Mouse (Mus musculus): ENCODE measurements around the gene Olfr1288. TPM values are rescaled to one million over a fixed set of nuclear protein-coding genes. Genes with fewer than 3 reads are reported as not detected.
A peak's percentile ranks its signal among the peaks of the same experiment; 100 is the strongest.

Olfr1288 gene
- not detected in 2 replicates for polyA plus RNA-seq (2014; fragmentation: Nextera tagmentation; extraction: Ambion mirVana)

- Histone ChIP-seq H3K4me3 (ENCODE audit: low read depth, low read length) (no peak within 1 kb of the TSS), H3K27ac (ENCODE audit: low read length) (no peak within 1 kb of the TSS), H3K27me3 (ENCODE audit: control insufficient read depth, insufficient read depth, low read length) (no peaks in the 10 kb centered on the region), H3K4me2 (replicated peaks; ENCODE audit: low read depth, low read length) (no peak within 1 kb of the TSS), H3K4me1 (ENCODE audit: control insufficient read depth, insufficient read depth, low read length) (no peaks in the 10 kb centered on the region), H3K9me3 (ENCODE audit: control insufficient read depth, low read depth, low read length) (no peaks in the 10 kb centered on the region), H3K9ac (replicated peaks; ENCODE audit: low read depth, low read length) (no peak within 1 kb of the TSS), H3K36me3 (ENCODE audit: control insufficient read depth, insufficient read depth, low read length) (no peaks in the 10 kb centered on the region)
- WGBS, result 93% methylated on average over 1 of the region's 1 CpGs
- ATAC-seq (ENCODE audit: insufficient number of reproducible peaks, insufficient read depth, low FRiP score, low read depth), result no peak
These were observed at the start of gene Olfr1288 for GRCm38 (mm10) chr2:111473801-111474200. Olfr1288 (plus strand) TSS chr2:111474101.

- Histone ChIP-seq H3K27me3 (ENCODE audit: control insufficient read depth, insufficient read depth, low read length) (no peaks in the 10 kb centered on the region), H3K36me3 (ENCODE audit: control insufficient read depth, insufficient read depth, low read length) (no peaks in the 10 kb centered on the region), H3K4me3 (ENCODE audit: low read depth, low read length) (no peak within 1 kb of the TSS), H3K4me1 (ENCODE audit: control insufficient read depth, insufficient read depth, low read length) (no peaks in the 10 kb centered on the region), H3K27ac (ENCODE audit: low read length) (no peak within 1 kb of the TSS), H3K9me3 (ENCODE audit: control insufficient read depth, low read depth, low read length) (no peaks in the 10 kb centered on the region), H3K9ac (replicated peaks; ENCODE audit: low read depth, low read length) (no peak within 1 kb of the TSS), H3K4me2 (replicated peaks; ENCODE audit: low read depth, low read length) (no peak within 1 kb of the TSS)
- no peak for ATAC-seq (ENCODE audit: insufficient number of reproducible peaks, insufficient read depth, low FRiP score, low read depth)
- WGBS, result 69% methylated on average over 1 of the region's 1 CpGs
These were observed 25.1 kb upstream of the Olfr1288 start, which contains the start of gene Olfr1287 for GRCm38 (mm10) chr2:111448842-111449241. Olfr1287 (plus strand) TSS chr2:111449142.

DNA sequence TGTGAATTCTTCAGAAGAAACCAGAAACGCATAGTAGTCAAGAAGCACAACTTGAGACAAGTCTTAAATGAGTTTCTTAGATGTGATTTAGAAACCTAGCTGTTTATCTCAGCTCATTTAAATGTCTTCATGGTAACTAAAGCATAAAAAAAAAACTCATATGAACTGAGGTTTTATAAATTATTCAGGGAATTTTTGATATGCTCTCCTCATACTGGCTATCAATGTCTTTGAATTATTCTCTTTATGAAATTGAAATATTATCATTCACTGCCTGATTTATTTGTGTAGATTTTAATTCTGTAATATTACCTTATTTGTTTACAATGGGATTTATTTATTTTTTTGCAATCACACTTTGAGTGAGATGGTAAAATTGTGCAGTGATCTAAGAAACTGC, 6.6 kb downstream of the Olfr1288 start, which contains the start of gene Olfr1289:
TSS of gene Olfr1289 (plus strand) at position 301 of the 400 bp plus-strand sequence.
- H3K27me3 ChIP-seq (ENCODE audit: control insufficient read depth, insufficient read depth, low read length), result no peaks in the 10 kb centered on the region

DNA sequence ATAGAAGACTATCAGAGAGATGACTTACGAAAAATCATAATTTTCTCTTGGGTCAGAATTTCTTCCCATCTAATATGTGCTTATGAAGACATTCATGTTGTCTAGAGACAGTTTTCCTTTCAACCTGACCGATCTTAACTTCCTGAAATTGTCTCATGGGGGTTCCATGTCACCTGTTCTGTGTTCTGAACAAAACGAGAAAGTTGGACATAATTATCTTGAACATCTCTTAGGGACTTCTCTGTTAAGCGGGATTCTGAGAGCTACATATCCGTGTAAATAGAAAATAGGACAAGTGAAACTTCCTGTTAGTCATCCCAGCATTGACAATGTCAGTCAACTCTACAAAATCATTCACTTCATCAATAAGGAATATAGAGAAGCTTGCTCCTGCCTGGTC, 19.8 kb downstream of the Olfr1288 start, which contains the start of gene Olfr1290:
TSS of gene Olfr1290 (minus strand) at position 101 of the 400 bp plus-strand sequence.
- H3K36me3 ChIP-seq (ENCODE audit: control insufficient read depth, insufficient read depth, low read length), result no peaks in the 10 kb centered on the region
- H3K4me2 ChIP-seq (replicated peaks; ENCODE audit: low read depth, low read length), result no peak within 1 kb of the TSS
- no peak within 1 kb of the TSS for H3K9ac ChIP-seq (replicated peaks; ENCODE audit: low read depth, low read length)
- no peaks in the 10 kb centered on the region for H3K4me1 ChIP-seq (ENCODE audit: control insufficient read depth, insufficient read depth, low read length)
- no peaks in the 10 kb centered on the region for H3K27me3 ChIP-seq (ENCODE audit: control insufficient read depth, insufficient read depth, low read length)
- ATAC-seq (ENCODE audit: insufficient number of reproducible peaks, insufficient read depth, low FRiP score, low read depth), result no peak
- 77% methylated on average over 5 of the region's 5 CpGs for WGBS
- no peaks in the 10 kb centered on the region for H3K9me3 ChIP-seq (ENCODE audit: control insufficient read depth, low read depth, low read length)
- H3K4me3 ChIP-seq (ENCODE audit: low read depth, low read length), result no peak within 1 kb of the TSS
- no peak within 1 kb of the TSS for H3K27ac ChIP-seq (ENCODE audit: low read length)

More for the DNA sequence above, 6.6 kb downstream of the Olfr1288 start, which contains the start of gene Olfr1289:
- Histone ChIP-seq H3K4me3 (ENCODE audit: low read depth, low read length) (no peak within 1 kb of the TSS), H3K36me3 (ENCODE audit: control insufficient read depth, insufficient read depth, low read length) (no peaks in the 10 kb centered on the region), H3K27ac (ENCODE audit: low read length) (no peak within 1 kb of the TSS), H3K9me3 (ENCODE audit: control insufficient read depth, low read depth, low read length) (no peaks in the 10 kb centered on the region), H3K4me2 (replicated peaks; ENCODE audit: low read depth, low read length) (no peak within 1 kb of the TSS), H3K9ac (replicated peaks; ENCODE audit: low read depth, low read length) (no peak within 1 kb of the TSS), H3K4me1 (ENCODE audit: control insufficient read depth, insufficient read depth, low read length) (no peaks in the 10 kb centered on the region)
- WGBS, result 64% methylated on average over 1 of the region's 1 CpGs
- ATAC-seq (ENCODE audit: insufficient number of reproducible peaks, insufficient read depth, low FRiP score, low read depth), result no peak

GRCm38 (mm10) chr2:111496880-111497279, 23.0 kb downstream of the Olfr1288 start, which contains the start of gene Olfr1291-ps1:
Olfr1291-ps1 (plus strand) TSS chr2:111497180.
- Histone ChIP-seq H3K27ac (ENCODE audit: low read length) (no peak within 1 kb of the TSS), H3K9ac (replicated peaks; ENCODE audit: low read depth, low read length) (no peak within 1 kb of the TSS), H3K4me3 (ENCODE audit: low read depth, low read length) (no peak within 1 kb of the TSS), H3K4me1 (ENCODE audit: control insufficient read depth, insufficient read depth, low read length) (no peaks in the 10 kb centered on the region), H3K4me2 (replicated peaks; ENCODE audit: low read depth, low read length) (no peak within 1 kb of the TSS), H3K27me3 (ENCODE audit: control insufficient read depth, insufficient read depth, low read length) (no peaks in the 10 kb centered on the region), H3K9me3 (ENCODE audit: control insufficient read depth, low read depth, low read length) (no peaks in the 10 kb centered on the region), H3K36me3 (ENCODE audit: control insufficient read depth, insufficient read depth, low read length) (no peaks in the 10 kb centered on the region)
- WGBS, result 89% methylated on average over 3 of the region's 3 CpGs
- ATAC-seq (ENCODE audit: insufficient number of reproducible peaks, insufficient read depth, low FRiP score, low read depth), result no peak

- Histone ChIP-seq H3K9ac (replicated peaks; ENCODE audit: low read depth, low read length) (no peak overlapping the region), H3K4me3 (ENCODE audit: low read depth, low read length) (no peak overlapping the region), H3K9me3 (ENCODE audit: control insufficient read depth, low read depth, low read length) (no peaks in the 10 kb centered on the region), H3K4me1 (ENCODE audit: control insufficient read depth, insufficient read depth, low read length) (no peaks in the 10 kb centered on the region), H3K27me3 (ENCODE audit: control insufficient read depth, insufficient read depth, low read length) (no peaks in the 10 kb centered on the region), H3K36me3 (ENCODE audit: control insufficient read depth, insufficient read depth, low read length) (no peaks in the 10 kb centered on the region), H3K27ac (ENCODE audit: low read length) (no peak overlapping the region), H3K4me2 (replicated peaks; ENCODE audit: low read depth, low read length) (no peak overlapping the region)
- ATAC-seq (ENCODE audit: insufficient number of reproducible peaks, insufficient read depth, low FRiP score, low read depth), result 0 out of 2 replicates have a peak, but pooled peaks have one; percentile 49
- WGBS, result 88% methylated on average over 10 of the region's 10 CpGs
These were observed 43.5 kb downstream of the Olfr1288 start for GRCm38 (mm10) chr2:111517451-111517850.

- Histone ChIP-seq H3K9ac (replicated peaks; ENCODE audit: low read depth, low read length) (no peak within 1 kb of the TSS), H3K4me1 (ENCODE audit: control insufficient read depth, insufficient read depth, low read length) (no peaks in the 10 kb centered on the region), H3K9me3 (ENCODE audit: control insufficient read depth, low read depth, low read length) (no peaks in the 10 kb centered on the region), H3K4me2 (replicated peaks; ENCODE audit: low read depth, low read length) (no peak within 1 kb of the TSS), H3K4me3 (ENCODE audit: low read depth, low read length) (no peak within 1 kb of the TSS), H3K36me3 (ENCODE audit: control insufficient read depth, insufficient read depth, low read length) (no peaks in the 10 kb centered on the region), H3K27ac (ENCODE audit: low read length) (no peak within 1 kb of the TSS), H3K27me3 (ENCODE audit: control insufficient read depth, insufficient read depth, low read length) (no peaks in the 10 kb centered on the region)
- WGBS, result 87% methylated on average over 1 of the region's 1 CpGs
- no peak for ATAC-seq (ENCODE audit: insufficient number of reproducible peaks, insufficient read depth, low FRiP score, low read depth)
These were observed 51.0 kb downstream of the Olfr1288 start, which contains the start of gene Olfr1293-ps for GRCm38 (mm10) chr2:111524903-111525302. Olfr1293-ps (plus strand) TSS chr2:111525203.
